Mouse (Mus musculus) skeletal muscle tissue, adult 2 months (tissue): ENCODE results near the gene Txlnb.
"Not testable (repeated sequence)": the region's sequence is repeated elsewhere in the genome, so short reads cannot be mapped to it uniquely, and the experiment has no call there.

Experiments used
- DNase-seq: peaks from one replicate; pipeline ENCODE4 v3.0.0-alpha.2; 2012; ENCODE audit warnings: low read depth, low spot score

Gene Txlnb

GRCm38 (mm10) chr10:17795767-17796631, at the start of gene Txlnb:
Gene Txlnb, plus strand, starts transcription at chr10:17796226.
- peak; percentile 87 for DNase-seq

- DNase-seq, result no peak
Measured at GRCm38 (mm10) chr10:17752478-17752877, 43.5 kb upstream of the Txlnb start.

- no peak for DNase-seq
Measured at GRCm38 (mm10) chr10:17759772-17760171, 36.3 kb upstream of the Txlnb start.

GRCm38 (mm10) chr10:17760750-17761613, 35.0 kb upstream of the Txlnb start:
- no peak for DNase-seq

GRCm38 (mm10) chr10:17761652-17762051, 34.4 kb upstream of the Txlnb start:
- no peak for DNase-seq

- no peak for DNase-seq
Measured at GRCm38 (mm10) chr10:17762946-17763345, 33.1 kb upstream of the Txlnb start.

- no peak for DNase-seq
Measured at GRCm38 (mm10) chr10:17769856-17770255, 26.2 kb upstream of the Txlnb start.

- DNase-seq, result peak; percentile 34
Measured at GRCm38 (mm10) chr10:17772364-17772763, 23.7 kb upstream of the Txlnb start.

GRCm38 (mm10) chr10:17774366-17774765, 21.7 kb upstream of the Txlnb start:
- DNase-seq, result no peak

GRCm38 (mm10) chr10:17775079-17775478, 20.9 kb upstream of the Txlnb start:
- no peak for DNase-seq

GRCm38 (mm10) chr10:17776684-17777083, 19.3 kb upstream of the Txlnb start:
- DNase-seq, result not testable (repeated sequence)

GRCm38 (mm10) chr10:17786771-17787170, 9.3 kb upstream of the Txlnb start:
- DNase-seq, result no peak

GRCm38 (mm10) chr10:17787938-17788337, 8.1 kb upstream of the Txlnb start:
- no peak for DNase-seq

- DNase-seq, result no peak
Measured at GRCm38 (mm10) chr10:17788347-17788746, 7.7 kb upstream of the Txlnb start.

GRCm38 (mm10) chr10:17793926-17794325, 2.1 kb upstream of the Txlnb start:
- no peak for DNase-seq

- DNase-seq, result no peak
Measured at GRCm38 (mm10) chr10:17794443-17794842, 1.6 kb upstream of the Txlnb start.

- no peak for DNase-seq
Measured at GRCm38 (mm10) chr10:17795227-17795626, 799 bp upstream of the Txlnb start.

GRCm38 (mm10) chr10:17796846-17797631, 1.0 kb downstream of the Txlnb start:
- DNase-seq, result peak; percentile 87

GRCm38 (mm10) chr10:17797681-17798080, 1.7 kb downstream of the Txlnb start:
- DNase-seq, result peak; percentile 37

GRCm38 (mm10) chr10:17801788-17802187, 5.8 kb downstream of the Txlnb start:
- no peak for DNase-seq

GRCm38 (mm10) chr10:17808526-17808925, 12.5 kb downstream of the Txlnb start:
- no peak for DNase-seq

GRCm38 (mm10) chr10:17815052-17815451, 19.0 kb downstream of the Txlnb start:
- DNase-seq, result no peak
